Mouse (Mus musculus) ES-Bruce4 (cell line): Measurements from ENCODE around the gene Pou6f1. TPM values are rescaled to one million over a fixed set of nuclear protein-coding genes. Genes with fewer than 3 reads are reported as not detected.
"Not testable (repeated sequence)": the region's sequence is repeated elsewhere in the genome, so short reads cannot be mapped to it uniquely, and the experiment has no call there.

Experiments
- H3K27ac ChIP-seq: 2 replicates; pipeline ENCODE4 v1.5.1; 2012; ENCODE audit warnings: low read length, inconsistent platforms; ENCODE audit not compliant: insufficient read depth
- H3K27me3 ChIP-seq: 2 replicates; pipeline ENCODE4 v1.6.1; 2012; ENCODE audit warnings: mild to moderate bottlenecking, low read length, inconsistent platforms; ENCODE audit not compliant: control insufficient read depth, poor library complexity, insufficient read depth, severe bottlenecking
- H3K36me3 ChIP-seq: 2 replicates; pipeline ENCODE4 v1.6.1; 2012; ENCODE audit warnings: inconsistent platforms, mild to moderate bottlenecking, low read length, moderate library complexity; ENCODE audit not compliant: control insufficient read depth, poor library complexity, insufficient read depth, severe bottlenecking
- H3K4me1 ChIP-seq: one replicate; pipeline ENCODE4 v1.8.1; 2011; ENCODE audit warnings: low read length; ENCODE audit not compliant: control insufficient read depth, insufficient read depth
- H3K4me3 ChIP-seq: 2 replicates; pipeline ENCODE4 v1.5.1; 2011; ENCODE audit warnings: low read depth, mild to moderate bottlenecking, low read length
- H3K9ac ChIP-seq: 2 replicates; pipeline ENCODE4 v1.6.1; 2012; ENCODE audit warnings: low read depth, mild to moderate bottlenecking, inconsistent platforms; ENCODE audit not compliant: poor library complexity, severe bottlenecking
- H3K9me3 ChIP-seq: replicated peaks from 2 replicates; pipeline ENCODE4 v1.6.1; 2012; ENCODE audit warnings: mild to moderate bottlenecking, low read length, inconsistent platforms; ENCODE audit not compliant: control insufficient read depth, poor library complexity, insufficient read depth, severe bottlenecking
- CTCF ChIP-seq: IDR thresholded peaks from one replicate; pipeline ENCODE4 v1.8.1; 2011; ENCODE audit warnings: low read depth, low read length
- EP300 ChIP-seq: IDR thresholded peaks from 2 replicates; pipeline ENCODE4 v1.6.1; 2011; ENCODE audit warnings: low read depth, low read length; ENCODE audit not compliant: insufficient read depth
- POLR2A ChIP-seq: IDR thresholded peaks from one replicate; pipeline ENCODE4 v1.8.1; 2011; ENCODE audit warnings: low read length; ENCODE audit not compliant: insufficient read depth
- polyA plus RNA-seq: library from polyadenylated mRNA; stranded (reverse); fragments of >200 nt; gene quantifications from 2 replicates; pipeline ENCODE4 v1.2.4, GENCODE M21; 2011; ENCODE audit warnings: low read depth; ENCODE audit not compliant: missing spikeins, insufficient read depth, insufficient read length

The Pou6f1 gene
- polyA plus RNA-seq, 1 experiment: 7.3 TPM

DNA sequence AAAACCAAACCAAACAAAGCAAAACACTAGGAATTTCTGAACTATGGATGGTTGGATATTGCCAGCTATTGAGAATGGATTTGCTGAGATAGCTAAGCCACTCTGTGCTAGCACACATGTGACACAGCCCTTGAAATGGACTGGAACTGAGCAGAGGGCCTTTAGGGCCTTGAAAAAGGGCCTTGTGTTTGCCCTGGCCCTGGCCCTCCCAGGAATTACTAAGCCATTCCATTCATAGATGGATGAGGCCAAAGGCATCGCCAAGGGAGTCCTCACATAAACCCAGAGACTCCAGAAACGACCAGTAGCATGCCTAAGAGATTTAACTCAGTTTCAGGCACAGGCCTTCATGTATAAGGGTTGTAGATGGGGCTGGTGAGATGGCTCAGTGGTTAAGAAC is 33.3 kb downstream of the Pou6f1 start:
- no peak overlapping the region for H3K9ac ChIP-seq
- H3K4me1 ChIP-seq: no peaks in the 10 kb centered on the region
- no peak overlapping the region for H3K4me3 ChIP-seq
- no peaks in the 10 kb centered on the region for H3K36me3 ChIP-seq
- no peaks in the 10 kb centered on the region; the same call in 1 of the 2 replicates for H3K27me3 ChIP-seq
- no peak overlapping the region for H3K27ac ChIP-seq
- H3K9me3 ChIP-seq: no peaks in the 10 kb centered on the region
- TF ChIP-seq CTCF: no peak
- TF ChIP-seq EP300: no peak
- TF ChIP-seq POLR2A: no peak

DNA sequence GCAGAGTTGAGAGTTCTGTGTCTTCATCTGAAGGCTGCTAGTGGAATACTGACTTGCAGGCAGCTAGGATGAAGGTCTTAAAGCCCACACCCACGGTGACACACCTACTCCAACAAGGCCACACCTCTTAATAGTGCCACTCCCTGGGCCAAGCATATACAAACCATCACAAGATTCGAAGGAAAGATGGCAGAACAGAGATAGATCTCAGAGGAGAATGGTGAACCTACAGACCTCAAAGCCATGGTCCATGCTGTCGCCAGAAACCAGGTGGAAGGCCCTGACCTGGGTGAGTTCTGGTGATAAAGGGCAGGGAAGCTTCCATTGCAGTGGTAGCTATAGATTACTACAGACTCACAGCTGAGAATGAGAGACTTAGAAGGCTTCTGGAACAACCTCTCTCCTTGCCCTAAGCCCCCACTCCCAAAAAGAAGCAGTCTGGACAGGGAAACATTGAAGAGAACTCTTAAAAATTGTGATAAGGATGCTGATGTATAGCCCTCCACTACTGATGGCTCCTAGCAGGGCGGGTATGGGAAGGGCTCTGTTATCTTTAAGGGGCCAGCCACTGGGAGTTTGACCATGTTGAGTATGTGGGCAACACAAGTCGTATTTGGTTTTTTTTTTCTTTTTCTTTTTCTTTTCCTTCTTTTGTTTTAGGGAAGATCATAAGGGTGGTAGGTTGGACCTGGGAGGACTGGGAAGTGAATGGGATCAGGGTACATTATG is 41.9 kb downstream of the Pou6f1 start:
- Histone ChIP-seq H3K9me3 (no peaks in the 10 kb centered on the region), H3K4me3 (no peak overlapping the region), H3K4me1 (no peaks in the 10 kb centered on the region), H3K27ac (no peak overlapping the region), H3K27me3 (no peaks in the 10 kb centered on the region), H3K36me3 (no peaks in the 10 kb centered on the region), H3K9ac (no peak overlapping the region)
- no peak for TF ChIP-seq EP300
- TF ChIP-seq CTCF: no peak
- TF ChIP-seq POLR2A: no peak

DNA sequence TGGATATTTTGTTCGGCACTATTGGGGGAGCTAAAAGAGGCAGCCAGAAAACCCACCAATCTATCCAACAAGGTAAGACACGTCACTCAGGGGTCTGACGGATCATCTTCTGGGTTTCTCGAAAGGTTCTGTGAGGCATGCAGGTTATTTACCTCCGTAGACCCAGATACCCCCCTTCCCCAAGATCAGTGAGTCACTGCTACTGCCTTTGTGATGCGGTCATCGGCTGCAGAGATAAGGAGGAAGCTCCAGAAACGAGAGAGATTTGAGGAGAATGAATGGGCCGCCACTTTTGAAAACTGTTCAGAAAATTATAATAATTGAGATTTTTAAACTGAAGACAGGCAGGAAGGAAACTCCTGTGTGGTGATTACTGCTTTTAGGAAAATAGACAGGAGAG is 43.4 kb downstream of the Pou6f1 start:
- H3K27ac ChIP-seq: no peak overlapping the region
- no peaks in the 10 kb centered on the region for H3K9me3 ChIP-seq
- H3K4me3 ChIP-seq: no peak overlapping the region
- TF ChIP-seq EP300 (no peak), CTCF (no peak), POLR2A (no peak)
- H3K27me3 ChIP-seq: no peaks in the 10 kb centered on the region
- H3K36me3 ChIP-seq: no peaks in the 10 kb centered on the region
- H3K4me1 ChIP-seq: no peaks in the 10 kb centered on the region
- H3K9ac ChIP-seq: no peak overlapping the region

DNA sequence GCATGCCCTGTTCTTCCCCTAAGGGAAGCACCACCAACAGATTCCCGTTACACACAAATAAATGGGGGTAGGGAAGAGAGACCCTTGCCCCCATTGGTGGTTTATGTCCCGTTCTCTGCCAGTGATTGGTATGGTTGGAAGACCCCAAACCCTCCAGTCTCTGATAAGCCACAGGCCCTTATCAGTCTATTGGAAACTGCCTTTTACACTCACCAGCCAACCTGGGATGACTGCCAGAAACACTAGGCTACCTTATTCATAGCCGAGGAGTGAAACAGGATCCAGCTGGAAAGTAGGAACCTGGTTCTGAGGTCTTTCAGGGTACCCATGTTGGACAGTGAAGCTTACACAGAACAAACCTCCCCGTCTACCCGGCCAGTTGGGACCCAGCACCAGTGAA is 43.8 kb downstream of the Pou6f1 start:
- H3K9ac ChIP-seq: no peak overlapping the region

DNA sequence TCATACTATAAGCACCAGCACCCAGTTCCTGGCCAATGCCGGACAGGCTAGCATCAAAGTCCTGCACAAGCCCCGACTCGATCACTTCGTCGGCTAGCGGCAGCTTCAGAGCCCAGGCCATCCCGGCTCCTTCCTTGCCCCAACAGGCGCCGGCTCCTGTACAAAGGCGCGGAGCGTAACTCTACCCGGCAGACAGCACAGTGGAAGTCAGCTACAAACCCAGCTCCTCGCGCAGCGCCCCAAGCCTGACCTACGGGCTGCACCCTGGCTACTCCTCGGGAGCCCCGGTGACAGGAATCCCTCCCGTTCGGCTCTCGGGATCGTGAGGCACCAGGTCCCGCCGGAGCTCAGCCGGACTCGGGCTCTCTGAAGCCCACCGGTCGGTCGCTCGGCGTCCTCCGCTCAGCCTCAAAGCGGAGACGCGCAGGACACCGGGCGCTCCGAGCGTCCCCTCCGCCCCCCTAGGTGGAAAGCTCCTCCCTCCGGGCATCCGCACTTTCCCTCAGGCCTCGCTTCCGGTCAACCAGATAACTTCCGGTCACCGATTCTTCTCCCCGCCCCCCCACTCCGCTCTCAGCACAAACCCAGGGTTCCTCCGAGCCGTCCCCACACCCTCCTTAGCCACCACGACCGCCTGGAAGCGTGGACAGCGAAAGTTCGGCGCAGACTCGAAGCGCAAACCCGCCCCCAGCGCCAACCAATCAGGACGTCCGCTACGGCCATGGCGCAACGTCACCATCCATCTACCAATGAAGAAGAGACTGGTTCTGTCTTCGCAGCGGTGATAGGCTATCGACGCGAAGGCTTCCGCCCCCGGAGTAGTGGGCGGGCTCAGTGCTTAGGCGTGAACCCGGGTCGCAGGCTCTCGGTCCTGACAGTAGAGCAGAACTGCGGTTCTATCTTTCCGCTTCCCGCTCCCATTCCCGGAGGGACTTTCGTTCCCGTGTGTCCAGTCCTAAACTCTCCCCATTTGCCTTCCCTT is 48.2 kb downstream of the Pou6f1 start, which contains the start of gene Tfcp2:
Gene Tfcp2 (minus strand): TSS at position 683 of the 982 bp plus-strand sequence.
- H3K4me1 ChIP-seq: no peaks in the 10 kb centered on the region
- no peaks in the 10 kb centered on the region for H3K27me3 ChIP-seq
- H3K9ac ChIP-seq: peak within 1 kb of the TSS; percentile 80
- no peaks in the 10 kb centered on the region for H3K9me3 ChIP-seq
- TF ChIP-seq EP300: no peak
- peak; percentile 47 for TF ChIP-seq POLR2A
- no peaks in the 10 kb centered on the region; the same call in 1 of the 2 replicates for H3K36me3 ChIP-seq
- peak within 1 kb of the TSS; percentile 16; the same call in 1 of the 2 replicates for H3K27ac ChIP-seq
- peak within 1 kb of the TSS; percentile 58 for H3K4me3 ChIP-seq

More for the DNA sequence above, 43.8 kb downstream of the Pou6f1 start:
- no peaks in the 10 kb centered on the region for H3K9me3 ChIP-seq
- TF ChIP-seq CTCF (no peak), POLR2A (no peak), EP300 (no peak)
- no peaks in the 10 kb centered on the region for H3K36me3 ChIP-seq
- H3K4me3 ChIP-seq: no peak overlapping the region
- H3K27me3 ChIP-seq: no peaks in the 10 kb centered on the region
- no peaks in the 10 kb centered on the region for H3K4me1 ChIP-seq
- no peak overlapping the region for H3K27ac ChIP-seq

DNA sequence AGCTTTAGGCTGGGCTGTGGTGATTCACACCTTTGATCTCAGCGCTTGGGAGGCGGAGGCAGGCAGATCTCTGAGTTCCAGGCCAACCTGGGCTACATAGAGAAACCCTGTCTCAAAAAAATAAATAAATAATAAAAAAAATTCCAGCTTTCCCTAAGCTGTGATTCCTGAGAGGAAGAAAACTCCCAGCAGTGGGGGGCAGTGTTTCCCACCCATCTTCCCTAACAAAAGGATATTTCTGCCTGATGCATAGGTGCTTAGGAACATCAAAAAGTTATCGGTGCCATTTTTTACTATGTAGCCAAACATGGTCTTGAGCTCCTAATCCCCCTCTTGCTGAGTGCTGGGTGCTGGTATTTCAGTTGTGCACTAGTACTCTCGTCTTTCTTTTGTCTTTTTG is 49.5 kb downstream of the Pou6f1 start:
- Histone ChIP-seq H3K9ac (no peak overlapping the region), H3K4me3 (no peak overlapping the region), H3K27me3 (no peaks in the 10 kb centered on the region), H3K27ac (no peak overlapping the region), H3K9me3 (peaks cover 3% of the 10 kb centered on the region; the same call in 1 of the 2 replicates), H3K36me3 (no peaks in the 10 kb centered on the region; the same call in 1 of the 2 replicates), H3K4me1 (no peaks in the 10 kb centered on the region)
- no peak for TF ChIP-seq EP300
- no peak for TF ChIP-seq POLR2A
- TF ChIP-seq CTCF: no peak

DNA sequence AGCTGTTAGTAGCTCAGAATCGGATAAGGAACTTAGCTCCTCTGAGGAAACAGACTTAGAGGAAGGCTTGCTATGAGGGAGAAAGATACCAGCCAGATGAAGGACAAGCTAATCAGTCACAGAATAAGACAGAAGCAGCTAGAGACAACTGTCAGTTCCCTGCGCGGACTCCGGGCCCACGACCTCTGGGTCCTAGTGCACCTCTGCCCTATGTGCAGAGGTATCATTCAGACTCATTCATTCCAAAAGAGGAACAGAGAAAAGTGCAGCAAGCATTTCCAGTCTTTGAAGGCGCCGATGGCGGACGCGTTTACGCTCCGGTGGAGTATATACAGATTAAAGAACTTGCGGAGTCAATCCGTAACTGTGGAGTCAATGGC is 56.1 kb downstream of the Pou6f1 start:
- H3K36me3 ChIP-seq: not testable (repeated sequence)

DNA sequence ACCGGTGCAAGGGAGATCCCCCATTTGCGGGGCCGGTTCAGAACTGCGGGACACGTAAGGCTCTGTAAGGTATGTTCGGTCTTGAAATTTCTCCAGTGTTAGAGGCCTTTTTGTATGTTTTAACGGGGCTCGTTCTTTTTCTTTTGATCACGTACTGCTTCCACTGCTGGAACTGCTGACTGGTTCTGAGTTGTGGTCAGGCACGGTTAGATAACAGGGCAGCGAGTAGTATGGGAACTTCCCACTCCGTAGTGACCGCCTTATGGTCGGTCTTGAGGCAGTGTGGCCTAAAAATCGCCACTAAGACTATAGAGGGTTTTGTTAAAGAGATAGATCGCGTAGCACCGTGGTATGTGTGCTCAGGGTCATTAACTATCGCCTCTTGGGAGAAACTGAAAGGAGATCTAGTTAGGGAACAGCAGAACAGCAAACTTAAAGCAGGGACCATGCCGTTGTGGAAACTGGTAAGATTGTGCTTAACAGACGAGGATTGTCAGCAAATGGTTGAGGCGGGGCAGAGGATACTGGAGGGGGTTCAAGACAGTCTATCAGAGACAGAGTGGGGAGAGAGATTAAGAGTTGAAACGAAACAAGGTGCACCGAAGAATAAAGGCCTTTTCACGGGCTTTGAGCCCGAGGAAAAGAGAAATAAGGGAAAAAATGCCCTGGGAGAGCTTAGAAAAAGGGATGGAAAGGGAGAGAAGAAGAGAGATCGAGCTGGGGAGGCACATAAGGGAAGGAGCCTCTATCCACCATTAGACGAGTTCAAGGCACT is 56.7 kb downstream of the Pou6f1 start:
- not testable (repeated sequence) for H3K9ac ChIP-seq, H3K27me3 ChIP-seq, H3K4me1 ChIP-seq, H3K27ac ChIP-seq, H3K36me3 ChIP-seq, H3K4me3 ChIP-seq
- peaks cover 36% of the 10 kb centered on the region for H3K9me3 ChIP-seq

More for the DNA sequence above, 56.1 kb downstream of the Pou6f1 start:
- peaks cover 36% of the 10 kb centered on the region for H3K9me3 ChIP-seq
- not testable (repeated sequence) for H3K27me3 ChIP-seq, H3K4me1 ChIP-seq, H3K27ac ChIP-seq, H3K4me3 ChIP-seq, H3K9ac ChIP-seq
